Mouse (Mus musculus): ENCODE data around the gene March4.

The March4 gene

GRCm38 (mm10) chr1:72536611-72537351 lies at the start of gene March4:
March4 (minus strand) TSS chr1:72536930.
- DNase-seq (ENCODE audit: low spot score in 2 of 2), result no peak

- no peak for DNase-seq (ENCODE audit: low spot score in 2 of 2)
Observed at GRCm38 (mm10) chr1:72585971-72586875, 49.5 kb upstream of the March4 start.

- no peak for DNase-seq (ENCODE audit: low spot score in 2 of 2)
Observed at GRCm38 (mm10) chr1:72583906-72584305, 47.2 kb upstream of the March4 start.

DNA sequence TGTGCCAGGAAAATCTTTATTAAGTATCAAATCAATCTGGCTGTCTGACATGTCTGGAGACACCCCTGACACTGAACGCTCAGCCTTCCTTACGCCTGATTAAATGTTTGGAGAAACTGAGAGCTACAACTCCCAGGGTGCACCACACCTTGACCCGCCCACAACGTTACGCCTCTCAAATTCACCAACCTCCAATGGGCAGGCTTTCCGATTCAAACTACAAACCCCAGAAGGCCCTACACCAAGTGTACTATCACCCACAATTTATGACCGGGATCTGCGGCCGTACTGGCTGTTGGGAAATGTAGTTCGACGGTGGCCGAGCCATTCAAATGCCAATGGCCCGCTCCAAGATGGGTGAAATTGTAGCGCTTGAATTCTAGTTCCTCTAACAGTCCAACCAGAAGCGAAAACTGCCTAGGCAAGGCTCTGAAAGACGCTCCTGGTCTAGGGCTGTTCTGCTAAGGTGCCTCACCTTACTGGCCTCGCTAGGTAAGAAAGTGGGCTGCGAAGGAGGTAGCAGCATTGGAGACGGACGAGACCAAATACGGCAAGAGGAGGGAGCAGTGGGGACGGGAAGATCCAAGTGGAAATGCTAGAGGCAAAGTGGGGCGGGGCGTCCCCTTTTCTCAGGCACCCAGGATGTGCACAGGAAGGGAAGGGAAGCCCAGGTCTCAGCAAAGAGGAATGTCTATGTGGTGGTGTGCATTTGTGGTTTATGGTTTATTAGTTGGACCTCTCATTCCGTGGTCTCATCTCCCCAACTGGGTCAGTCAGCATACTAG lies 46.4 kb upstream of the March4 start, which contains the start of gene Smarcal1:
TSS of gene Smarcal1 (plus strand) at position 305 of the 785 bp plus-strand sequence.
- DNase-seq (ENCODE audit: low spot score in 2 of 2), result peak; percentile 95 to 96

DNA sequence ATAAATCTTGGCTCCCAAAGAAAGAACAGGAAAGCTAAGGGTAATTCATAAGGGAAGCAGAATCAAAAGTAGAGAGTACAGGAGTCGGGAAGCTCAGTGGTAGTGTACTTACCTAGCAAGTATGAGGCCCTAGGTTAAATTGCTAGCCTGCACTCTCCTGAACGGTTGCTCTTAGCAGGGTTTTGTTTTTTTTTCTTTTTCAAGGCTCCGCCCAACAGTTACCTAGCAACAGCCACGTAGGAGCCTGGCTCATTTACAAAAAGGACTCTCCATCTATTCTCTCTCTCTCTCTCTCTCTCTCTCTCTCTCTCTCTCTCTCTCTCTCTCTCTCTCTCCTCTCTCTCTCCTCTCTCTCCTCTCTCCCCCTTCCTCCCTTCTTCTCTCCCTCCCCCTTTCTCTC lies 42.1 kb upstream of the March4 start:
- no peak for DNase-seq (ENCODE audit: low spot score in 2 of 2)

DNA sequence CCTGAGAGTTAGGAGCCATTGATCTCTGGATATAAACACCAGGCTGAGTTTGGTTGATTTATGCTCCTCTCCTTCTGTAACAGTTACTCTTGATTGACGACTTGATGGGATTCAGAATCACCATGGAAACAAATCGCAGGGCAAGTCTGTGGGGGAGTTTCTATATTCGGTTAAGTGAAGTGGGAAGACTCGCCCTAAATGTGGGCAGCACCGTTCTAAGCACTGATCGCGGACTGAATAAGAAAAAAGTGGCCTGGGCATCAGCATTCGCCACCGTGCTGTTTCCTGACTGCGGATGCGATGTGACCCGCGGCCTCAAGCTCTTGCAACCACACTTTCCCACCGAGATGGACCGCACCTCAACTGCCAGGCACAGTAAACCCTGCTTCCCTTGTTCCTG lies 41.6 kb upstream of the March4 start:
- no peak for DNase-seq (ENCODE audit: low spot score in 2 of 2)

- DNase-seq (ENCODE audit: low spot score in 2 of 2), result no peak
Observed at GRCm38 (mm10) chr1:72577481-72577922, 40.8 kb upstream of the March4 start.

DNA sequence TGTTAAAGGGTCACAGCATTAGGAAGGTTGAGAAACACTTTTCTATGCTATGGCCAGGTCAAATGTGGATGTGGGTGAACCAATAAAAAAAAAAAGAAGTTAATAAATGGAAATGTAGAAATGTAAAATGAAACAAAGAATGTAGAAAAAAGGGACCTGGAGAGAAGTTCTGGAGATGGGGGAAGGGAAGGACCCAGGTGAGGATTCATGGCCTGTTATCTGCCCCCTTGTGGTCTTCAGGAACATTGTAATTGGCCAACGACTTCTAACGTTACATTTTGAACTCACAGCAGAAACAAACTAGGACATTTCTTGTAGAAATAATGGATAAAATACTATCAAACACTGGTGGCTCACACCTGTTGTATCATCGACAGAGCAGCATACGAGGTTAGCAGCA lies 38.4 kb upstream of the March4 start:
- DNase-seq (ENCODE audit: low spot score in 2 of 2), result no peak

- DNase-seq (ENCODE audit: low spot score in 2 of 2), result no peak
Observed at GRCm38 (mm10) chr1:72574608-72575007, 37.9 kb upstream of the March4 start.

- DNase-seq (ENCODE audit: low spot score in 2 of 2), result no peak
Observed at GRCm38 (mm10) chr1:72574047-72574446, 37.3 kb upstream of the March4 start.

DNA sequence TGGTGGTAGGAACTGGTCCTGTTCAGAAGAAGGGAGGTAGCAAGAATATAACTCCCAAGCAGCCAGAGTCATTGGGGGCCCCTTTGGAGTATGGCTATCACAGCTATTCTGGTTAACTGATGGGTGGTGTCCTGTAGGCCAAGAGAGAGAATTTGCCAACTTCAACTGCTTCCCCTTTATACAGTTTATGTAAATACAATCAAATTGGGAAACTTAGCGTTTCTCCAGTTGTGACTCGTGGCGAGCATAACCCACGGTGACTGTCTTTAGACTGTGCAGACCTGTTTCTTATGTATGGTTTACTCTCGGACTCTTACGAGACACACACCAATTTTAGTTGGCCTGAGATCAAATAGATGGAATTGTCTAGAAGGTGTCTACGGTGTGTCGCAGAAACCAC lies 32.0 kb upstream of the March4 start:
- no peak for DNase-seq (ENCODE audit: low spot score in 2 of 2)

DNA sequence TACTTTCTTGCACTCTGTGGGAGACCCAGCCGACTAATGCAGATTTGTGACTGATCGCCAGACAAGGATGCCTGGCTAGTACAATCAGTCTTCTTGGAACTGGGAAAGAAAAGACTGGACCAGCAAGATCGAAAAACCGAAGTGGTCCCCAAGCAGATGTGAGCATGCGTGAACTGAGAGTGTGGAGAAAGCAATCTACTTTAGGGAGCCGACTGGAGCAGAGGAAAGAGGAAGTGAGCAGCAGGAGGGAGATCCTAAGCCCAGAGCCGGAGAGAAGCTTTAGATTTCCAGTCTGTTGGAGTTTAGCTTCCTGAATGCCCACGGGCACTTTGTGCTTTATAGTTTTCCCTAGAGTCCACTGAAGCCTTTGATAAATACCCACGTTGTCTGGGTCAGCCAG lies 30.3 kb upstream of the March4 start:
- DNase-seq (ENCODE audit: low spot score in 2 of 2), result no peak

GRCm38 (mm10) chr1:72564334-72564962 lies 27.7 kb upstream of the March4 start:
- no peak for DNase-seq (ENCODE audit: low spot score in 2 of 2)

DNA sequence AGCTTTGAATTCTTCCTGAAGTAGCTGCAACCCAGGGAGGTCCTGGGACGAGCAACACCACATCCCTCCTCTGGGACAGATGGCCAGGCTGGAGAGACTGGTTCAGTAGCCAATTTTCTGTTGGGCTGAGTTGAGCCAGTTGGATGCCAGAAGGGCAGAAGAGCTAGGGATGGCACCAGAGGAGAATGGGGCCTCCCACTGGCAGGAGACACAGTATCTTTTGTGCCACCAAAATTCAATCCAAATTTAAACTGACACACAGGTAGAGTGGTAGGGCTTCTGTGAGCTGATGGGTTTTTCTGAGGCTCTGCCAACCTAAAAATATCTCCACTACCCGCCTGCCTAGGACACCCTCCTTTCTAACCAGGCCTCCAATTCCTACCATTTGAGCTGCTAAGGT lies 21.9 kb upstream of the March4 start:
- no peak for DNase-seq (ENCODE audit: low spot score in 2 of 2)

DNA sequence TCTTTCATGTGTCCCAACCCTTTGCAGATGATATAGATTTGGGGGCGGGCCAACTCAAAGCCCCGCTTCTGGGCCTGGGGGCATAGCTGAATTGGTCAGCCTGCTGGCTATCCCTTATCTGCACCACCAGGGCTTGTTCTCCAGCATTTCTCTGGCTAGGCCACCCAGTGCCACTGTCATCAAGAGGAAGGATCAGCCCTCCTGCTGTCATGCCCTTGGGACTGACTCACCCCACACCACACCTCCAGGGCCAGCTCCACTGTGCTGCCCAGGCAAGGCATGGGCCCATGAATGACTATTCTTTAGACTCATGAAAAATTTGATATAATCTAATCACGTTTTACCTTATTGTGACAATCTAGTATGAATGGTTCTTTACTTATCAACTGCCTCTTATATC lies 19.7 kb upstream of the March4 start:
- DNase-seq (ENCODE audit: low spot score in 2 of 2), result no peak

DNA sequence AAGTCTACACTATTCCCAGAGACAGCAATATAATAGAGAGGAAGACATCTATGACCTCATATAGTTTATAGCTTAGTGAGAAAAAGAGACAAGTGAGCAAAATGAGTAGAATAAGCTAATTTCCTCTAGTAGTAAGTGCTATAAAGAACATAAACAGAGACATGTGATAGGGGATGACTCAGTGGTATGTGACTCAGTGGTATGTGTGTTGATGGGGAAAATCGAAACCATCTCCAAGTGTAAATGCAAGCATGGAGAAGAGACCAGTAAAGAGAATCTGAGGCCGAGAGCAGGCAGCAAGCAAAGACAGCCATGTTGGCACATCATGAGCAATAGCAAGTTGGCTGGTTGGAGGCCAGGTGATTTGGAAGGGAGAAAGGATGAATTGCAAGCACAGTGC lies 13.6 kb upstream of the March4 start:
- DNase-seq (ENCODE audit: low spot score in 2 of 2), result no peak

GRCm38 (mm10) chr1:72538266-72538665 lies 1.5 kb upstream of the March4 start:
- no peak for DNase-seq (ENCODE audit: low spot score in 2 of 2)

- no peak for DNase-seq (ENCODE audit: low spot score in 2 of 2)
Observed at GRCm38 (mm10) chr1:72535725-72536571, 782 bp downstream of the March4 start.

GRCm38 (mm10) chr1:72533439-72533838 lies 3.3 kb downstream of the March4 start:
- DNase-seq (ENCODE audit: low spot score in 2 of 2), result no peak

DNA sequence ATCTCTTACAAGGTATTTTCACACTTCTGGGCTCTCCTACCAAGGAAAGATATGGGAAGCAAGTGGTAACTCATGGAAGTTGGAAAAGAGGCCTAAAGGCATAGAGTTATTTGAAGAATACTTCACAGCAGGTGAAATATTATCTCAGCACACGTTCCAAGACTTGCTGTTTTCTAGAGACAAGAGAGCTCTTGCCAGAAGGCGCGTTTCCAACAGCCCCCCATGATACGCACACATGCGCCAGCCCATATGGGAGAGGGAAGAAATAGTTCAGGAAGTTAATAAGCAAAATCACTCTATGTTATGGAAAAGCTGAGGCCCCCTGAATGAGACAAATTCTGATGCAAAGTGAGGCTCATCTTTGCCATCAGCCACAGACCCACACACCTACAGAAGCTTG lies 3.8 kb downstream of the March4 start:
- DNase-seq (ENCODE audit: low spot score in 2 of 2), result no peak

Data from spleen, postnatal 36 days (tissue).